Mouse (Mus musculus): ENCODE data around the gene Smtnl2. TPM values are rescaled to one million over a fixed set of nuclear protein-coding genes. Genes with fewer than 3 reads are reported as not detected.
A peak's percentile ranks its signal among the peaks of the same experiment; 100 is the strongest.
"Not testable (repeated sequence)": the region's sequence is repeated elsewhere in the genome, so short reads cannot be mapped to it uniquely, and the experiment has no call there.

Smtnl2 gene
- polyA plus RNA-seq, 1 experiment from 2014 or later = 26.9 TPM

- H3K4me3 ChIP-seq (ENCODE audit: low read depth, low read length) = no peak overlapping the region
- no peaks in the 10 kb centered on the region for H3K4me1 ChIP-seq (replicated peaks; ENCODE audit: control insufficient read depth, insufficient read depth)
- DNase-seq (ENCODE audit: low spot score) = no peak
- 88% methylated on average over 11 of the region's 11 CpGs for WGBS
- H3K27ac ChIP-seq (replicated peaks) = no peak overlapping the region
- TF ChIP-seq EP300 (optimal IDR thresholded peaks at IDR 0.05) = no peak
- TF ChIP-seq CTCF (IDR thresholded peaks at IDR 0.05; ENCODE audit: low read depth) = no peak
- no peaks in the 10 kb centered on the region for H3K9me3 ChIP-seq (ENCODE audit: control insufficient read depth, low read length)
- H3K36me3 ChIP-seq (ENCODE audit: control insufficient read depth, insufficient read depth, low read length) = no peaks in the 10 kb centered on the region
- no peak overlapping the region for H3K4me2 ChIP-seq (replicated peaks; ENCODE audit: low read depth)
- H3K27me3 ChIP-seq (ENCODE audit: control insufficient read depth, insufficient read depth, low read length) = no peaks in the 10 kb centered on the region
- ATAC-seq (ENCODE audit: low FRiP score, low TSS enrichment) = no peak
- H3K9ac ChIP-seq (ENCODE audit: low read length) = no peak overlapping the region
These were observed 67.0 kb downstream of the Smtnl2 start for GRCm38 (mm10) chr11:72344486-72344885.

- no peaks in the 10 kb centered on the region for H3K36me3 ChIP-seq (ENCODE audit: control insufficient read depth, insufficient read depth, low read length)
- peak; percentile 70 for DNase-seq (ENCODE audit: low spot score)
- no peaks in the 10 kb centered on the region for H3K4me1 ChIP-seq (replicated peaks; ENCODE audit: control insufficient read depth, insufficient read depth)
- H3K9ac ChIP-seq (ENCODE audit: low read length) = no peak overlapping the region
- no peak for ATAC-seq (ENCODE audit: low FRiP score, low TSS enrichment)
- no peaks in the 10 kb centered on the region for H3K27me3 ChIP-seq (ENCODE audit: control insufficient read depth, insufficient read depth, low read length)
- H3K9me3 ChIP-seq (ENCODE audit: control insufficient read depth, low read length) = no peaks in the 10 kb centered on the region
- no peak for TF ChIP-seq EP300 (optimal IDR thresholded peaks at IDR 0.05)
- TF ChIP-seq CTCF (IDR thresholded peaks at IDR 0.05; ENCODE audit: low read depth) = peak; percentile 81
- no peak overlapping the region for H3K4me3 ChIP-seq (ENCODE audit: low read depth, low read length)
- no peak overlapping the region for H3K4me2 ChIP-seq (replicated peaks; ENCODE audit: low read depth)
- no peak overlapping the region for H3K27ac ChIP-seq (replicated peaks)
- 28% methylated on average over 8 of the region's 8 CpGs for WGBS
These were observed 67.6 kb downstream of the Smtnl2 start for GRCm38 (mm10) chr11:72343904-72344303.

GRCm38 (mm10) chr11:72343238-72343625, 68.3 kb downstream of the Smtnl2 start:
- not testable (repeated sequence) for H3K36me3 ChIP-seq (ENCODE audit: control insufficient read depth, insufficient read depth, low read length); ATAC-seq (ENCODE audit: low FRiP score, low TSS enrichment); H3K4me3 ChIP-seq (ENCODE audit: low read depth, low read length); H3K4me2 ChIP-seq (replicated peaks; ENCODE audit: low read depth); H3K9ac ChIP-seq (ENCODE audit: low read length); H3K4me1 ChIP-seq (replicated peaks; ENCODE audit: control insufficient read depth, insufficient read depth); H3K27me3 ChIP-seq (ENCODE audit: control insufficient read depth, insufficient read depth, low read length); H3K9me3 ChIP-seq (ENCODE audit: control insufficient read depth, low read length); DNase-seq (ENCODE audit: low spot score); H3K27ac ChIP-seq (replicated peaks)
- 84% methylated on average over 5 of the region's 5 CpGs for WGBS

GRCm38 (mm10) chr11:72342549-72343237, 68.8 kb downstream of the Smtnl2 start:
- DNase-seq (ENCODE audit: low spot score) (peak; percentile 58), ATAC-seq (ENCODE audit: low FRiP score, low TSS enrichment) (peak; percentile 82)
- Histone ChIP-seq H3K9me3 (ENCODE audit: control insufficient read depth, low read length) (no peaks in the 10 kb centered on the region), H3K4me2 (replicated peaks; ENCODE audit: low read depth) (no peak overlapping the region; the same call in 1 of the 2 replicates), H3K4me3 (ENCODE audit: low read depth, low read length) (no peak overlapping the region), H3K36me3 (ENCODE audit: control insufficient read depth, insufficient read depth, low read length) (no peaks in the 10 kb centered on the region), H3K27ac (replicated peaks) (no peak overlapping the region), H3K27me3 (ENCODE audit: control insufficient read depth, insufficient read depth, low read length) (no peaks in the 10 kb centered on the region), H3K4me1 (replicated peaks; ENCODE audit: control insufficient read depth, insufficient read depth) (no peaks in the 10 kb centered on the region), H3K9ac (ENCODE audit: low read length) (no peak overlapping the region)
- TF ChIP-seq EP300 (optimal IDR thresholded peaks at IDR 0.05) (no peak), CTCF (IDR thresholded peaks at IDR 0.05; ENCODE audit: low read depth) (peak; percentile 86)
- 8% methylated on average over 7 of the region's 7 CpGs for WGBS

GRCm38 (mm10) chr11:72339716-72340115, 71.8 kb downstream of the Smtnl2 start:
- Histone ChIP-seq H3K27me3 (ENCODE audit: control insufficient read depth, insufficient read depth, low read length) (no peaks in the 10 kb centered on the region), H3K9ac (ENCODE audit: low read length) (no peak overlapping the region), H3K4me1 (replicated peaks; ENCODE audit: control insufficient read depth, insufficient read depth) (no peaks in the 10 kb centered on the region), H3K27ac (replicated peaks) (no peak overlapping the region), H3K4me3 (ENCODE audit: low read depth, low read length) (no peak overlapping the region), H3K4me2 (replicated peaks; ENCODE audit: low read depth) (no peak overlapping the region), H3K36me3 (ENCODE audit: control insufficient read depth, insufficient read depth, low read length) (no peaks in the 10 kb centered on the region), H3K9me3 (ENCODE audit: control insufficient read depth, low read length) (no peaks in the 10 kb centered on the region)
- TF ChIP-seq EP300 (optimal IDR thresholded peaks at IDR 0.05) (no peak), CTCF (IDR thresholded peaks at IDR 0.05; ENCODE audit: low read depth) (no peak)
- DNase-seq (ENCODE audit: low spot score) (no peak), ATAC-seq (ENCODE audit: low FRiP score, low TSS enrichment) (no peak)
- 75% methylated on average over 4 of the region's 4 CpGs for WGBS

Small RNAs within 50 kb of the gene (microRNA-seq; reads per million reads assigned to microRNA genes)
- gene Mir6338 = not detected

Other genes starting within 250 kb of the Smtnl2 start
- gene Gm43951, start 204.9 kb downstream of the Smtnl2 start, polyA plus RNA-seq (2015; fragmentation: Nextera tagmentation; extraction: Ambion mirVana) = 0.06 and 0.10 TPM in 2 replicates
- 4.8 and 7.2 TPM in 2 replicates for gene 4933427D14Rik, start 204.3 kb downstream of the Smtnl2 start, polyA plus RNA-seq (2015; fragmentation: Nextera tagmentation; extraction: Ambion mirVana)
- 271 TPM in 2 replicates for gene Txndc17, start 204.2 kb downstream of the Smtnl2 start, polyA plus RNA-seq (2015; fragmentation: Nextera tagmentation; extraction: Ambion mirVana)
- gene Med31, start 196.1 kb downstream of the Smtnl2 start, polyA plus RNA-seq (2015; fragmentation: Nextera tagmentation; extraction: Ambion mirVana) = 25.8 and 28.1 TPM in 2 replicates
- gene Slc13a5, start 144.5 kb downstream of the Smtnl2 start, polyA plus RNA-seq (2015; fragmentation: Nextera tagmentation; extraction: Ambion mirVana) = 0.06 and 0.12 TPM in 2 replicates
- gene Xaf1, start 110.1 kb downstream of the Smtnl2 start, polyA plus RNA-seq (2015; fragmentation: Nextera tagmentation; extraction: Ambion mirVana) = 22.6 and 23.3 TPM in 2 replicates
- gene Fbxo39, start 97.3 kb downstream of the Smtnl2 start, polyA plus RNA-seq (2015; fragmentation: Nextera tagmentation; extraction: Ambion mirVana) = not detected in 2 replicates
- 0.13 TPM in 1 of 2 replicates, not detected in the other for gene Tekt1, start 49.3 kb downstream of the Smtnl2 start, polyA plus RNA-seq (2015; fragmentation: Nextera tagmentation; extraction: Ambion mirVana)
- gene Ggt6, start 23.8 kb upstream of the Smtnl2 start, polyA plus RNA-seq (2015; fragmentation: Nextera tagmentation; extraction: Ambion mirVana) = 12.9 and 13.0 TPM in 2 replicates
- 52.2 and 57.6 TPM in 2 replicates for gene Mybbp1a, start 29.6 kb upstream of the Smtnl2 start, polyA plus RNA-seq (2015; fragmentation: Nextera tagmentation; extraction: Ambion mirVana)
- 23.6 and 29.6 TPM in 2 replicates for gene Spns2, start 78.2 kb upstream of the Smtnl2 start, polyA plus RNA-seq (2015; fragmentation: Nextera tagmentation; extraction: Ambion mirVana)
- gene Spns3, start 138.8 kb upstream of the Smtnl2 start, polyA plus RNA-seq (2015; fragmentation: Nextera tagmentation; extraction: Ambion mirVana) = 0.75 and 1.0 TPM in 2 replicates
- 43.6 and 43.7 TPM in 2 replicates for gene Ube2g1, start 195.6 kb upstream of the Smtnl2 start, polyA plus RNA-seq (2015; fragmentation: Nextera tagmentation; extraction: Ambion mirVana)